Mouse (Mus musculus): ENCODE results near the gene Gm8334.
"Not testable (repeated sequence)": the region's sequence is repeated elsewhere in the genome, so short reads cannot be mapped to it uniquely, and the experiment has no call there.

Gene Gm8334

GRCm38 (mm10) chrX:148615053-148615452 lies at the start of gene Gm8334:
Gene Gm8334, minus strand, starts transcription at chrX:148615153.
- DNase-seq: peak; percentile 0

DNA sequence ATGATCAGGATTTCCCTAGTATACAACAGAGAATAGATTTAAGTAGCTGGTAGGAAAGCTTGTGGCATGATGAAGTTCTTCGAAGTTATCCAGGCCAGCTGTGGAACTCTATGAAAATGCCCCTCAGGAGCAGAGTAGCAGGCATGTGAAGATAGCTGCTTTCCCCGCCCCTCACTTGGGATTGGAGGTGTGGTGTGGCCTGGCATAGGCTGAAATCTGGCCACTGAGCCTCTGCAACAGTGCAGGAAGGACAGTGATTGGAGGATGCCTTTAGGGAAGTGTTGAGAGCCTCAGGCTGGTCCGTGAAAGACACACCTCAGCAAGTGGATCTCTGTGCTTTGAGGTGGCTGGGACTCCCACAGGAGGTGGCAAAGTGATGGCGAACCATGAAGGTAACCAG lies 48.3 kb upstream of the Gm8334 start, which contains the start of gene Gm15127:
TSS of gene Gm15127 (plus strand) at position 301 of the 400 bp plus-strand sequence.
- DNase-seq: not testable (repeated sequence)
